Mouse (Mus musculus) ovary, adult 18-20 months (tissue): ENCODE results near the gene Dennd1b.

Source experiments
- DNase-seq: peaks from one replicate; pipeline ENCODE4 v3.0.0; 2022; ENCODE audit warnings: low spot score, mixed read lengths

Gene Dennd1b

GRCm38 (mm10) chr1:139015118-139015788 is 52.0 kb downstream of the Dennd1b start:
- DNase-seq, result no peak

DNA sequence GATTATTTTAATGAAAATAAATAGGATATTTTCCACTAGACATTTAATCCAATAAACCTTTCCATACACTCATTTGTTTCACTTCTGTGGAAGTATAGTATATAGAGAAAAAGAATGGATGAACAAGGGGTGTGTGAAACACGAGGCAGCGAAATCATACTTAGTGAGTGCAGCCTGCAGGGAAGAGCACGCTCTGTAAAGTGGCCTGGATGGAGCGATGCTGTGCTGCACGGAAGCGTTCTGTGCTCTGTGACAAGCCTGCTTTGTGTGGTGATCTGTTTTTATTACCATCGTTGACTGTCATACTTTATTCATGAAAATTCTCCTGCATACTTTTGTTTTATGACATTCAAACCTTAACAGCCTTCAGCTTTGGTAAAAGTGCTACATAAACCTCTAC is 58.1 kb downstream of the Dennd1b start:
- no peak for DNase-seq

GRCm38 (mm10) chr1:139025882-139026645 is 62.8 kb downstream of the Dennd1b start:
- no peak for DNase-seq

- DNase-seq, result peak; percentile 17
Observed at GRCm38 (mm10) chr1:139029521-139029920, 66.3 kb downstream of the Dennd1b start.

DNA sequence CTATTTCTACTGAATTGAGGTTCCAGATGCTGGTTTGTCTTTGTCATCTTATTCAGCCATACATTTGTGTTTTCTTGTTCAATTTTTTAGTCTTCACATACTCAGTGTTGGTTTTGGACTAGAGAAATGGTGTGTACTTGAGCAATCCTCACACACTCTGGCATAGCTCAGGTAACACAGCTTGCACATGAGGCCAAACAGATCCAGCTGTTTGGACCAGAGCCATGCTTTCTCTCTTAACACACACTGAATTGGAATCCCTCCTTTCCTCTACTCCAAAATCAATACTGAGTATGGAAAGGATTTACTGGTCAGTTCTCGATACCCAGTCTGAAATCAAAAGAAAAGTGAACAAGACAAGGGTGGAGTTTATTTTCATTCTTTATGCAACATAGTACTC is 69.2 kb downstream of the Dennd1b start:
- no peak for DNase-seq

DNA sequence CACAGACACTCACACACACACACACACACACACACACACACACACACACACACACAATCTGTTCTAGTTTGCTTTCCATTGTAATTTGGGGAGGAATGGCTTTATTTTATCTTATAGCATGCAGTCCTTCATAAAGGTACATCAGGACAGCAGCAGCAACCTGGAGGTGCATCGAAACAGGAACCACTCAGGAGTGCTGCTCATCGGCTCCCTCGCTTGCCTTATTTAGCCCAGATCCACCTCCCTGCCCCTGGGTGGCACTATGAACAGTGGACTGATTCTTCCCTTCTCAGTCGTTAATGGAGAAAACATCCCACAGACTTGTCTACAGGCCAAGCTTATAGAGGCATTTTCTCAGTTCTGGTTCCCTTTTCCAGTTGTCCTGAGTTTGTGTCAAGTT is 71.9 kb downstream of the Dennd1b start:
- no peak for DNase-seq

- DNase-seq, result no peak
Observed at GRCm38 (mm10) chr1:139036302-139036701, 73.1 kb downstream of the Dennd1b start.

GRCm38 (mm10) chr1:139036768-139037507 is 73.7 kb downstream of the Dennd1b start:
- DNase-seq, result no peak

DNA sequence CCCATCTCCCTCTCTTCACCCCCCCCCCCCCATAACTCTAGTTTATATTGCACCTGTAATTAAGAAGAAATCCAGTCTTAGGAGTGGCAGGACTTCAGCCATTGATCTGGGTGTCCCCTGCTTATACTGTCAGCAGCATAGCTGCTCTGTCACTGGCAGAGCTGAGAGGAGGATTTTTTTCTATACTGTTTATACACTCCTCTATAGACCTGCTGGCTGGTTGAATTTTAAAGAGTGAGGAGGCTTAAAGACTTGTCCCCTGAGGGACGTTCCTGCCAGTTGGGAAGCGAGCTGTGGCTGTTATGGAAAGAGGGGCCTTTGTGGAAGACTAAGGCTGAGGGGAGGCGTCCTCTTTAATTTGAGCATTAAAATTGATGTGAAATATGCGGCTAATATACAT is 74.8 kb downstream of the Dennd1b start:
- no peak for DNase-seq

GRCm38 (mm10) chr1:139038620-139039019 is 75.4 kb downstream of the Dennd1b start:
- DNase-seq, result no peak

- DNase-seq, result no peak
Observed at GRCm38 (mm10) chr1:139039529-139040230, 76.4 kb downstream of the Dennd1b start.

- no peak for DNase-seq
Observed at GRCm38 (mm10) chr1:139049075-139049474, 85.8 kb downstream of the Dennd1b start.

DNA sequence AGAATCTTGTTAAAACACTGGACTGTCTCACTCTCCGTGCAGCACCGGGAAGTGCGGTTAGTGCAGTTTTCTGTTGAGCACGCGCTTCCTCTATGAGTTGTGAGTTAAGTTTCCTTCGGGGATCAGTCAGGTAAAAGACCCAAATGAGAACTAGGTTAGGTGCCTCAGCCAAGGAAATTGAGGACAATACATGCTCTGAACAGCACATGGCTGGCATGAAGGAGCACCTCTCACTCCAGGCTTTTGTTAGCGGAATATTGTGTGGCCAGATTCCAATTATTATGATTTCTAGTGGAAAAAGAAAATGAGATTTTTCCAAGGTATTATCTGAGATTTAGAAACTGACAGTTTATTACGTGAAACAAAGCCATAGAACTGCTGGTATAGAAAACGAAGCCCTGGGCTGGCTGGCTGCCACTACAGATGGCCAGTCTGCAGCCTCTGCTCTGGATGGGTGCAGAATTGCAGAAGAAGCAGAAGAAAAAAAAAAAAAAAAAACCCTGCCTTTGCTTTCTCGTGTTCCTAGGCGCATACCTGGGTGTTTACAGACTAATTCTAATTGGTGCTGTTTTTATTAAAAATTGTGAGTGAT is 86.7 kb downstream of the Dennd1b start:
- no peak for DNase-seq

GRCm38 (mm10) chr1:139053003-139053402 is 89.8 kb downstream of the Dennd1b start:
- no peak for DNase-seq

GRCm38 (mm10) chr1:139060301-139060700 is 97.1 kb downstream of the Dennd1b start:
- DNase-seq, result no peak

- no peak for DNase-seq
Observed at GRCm38 (mm10) chr1:139064711-139065110, 101.5 kb downstream of the Dennd1b start.

DNA sequence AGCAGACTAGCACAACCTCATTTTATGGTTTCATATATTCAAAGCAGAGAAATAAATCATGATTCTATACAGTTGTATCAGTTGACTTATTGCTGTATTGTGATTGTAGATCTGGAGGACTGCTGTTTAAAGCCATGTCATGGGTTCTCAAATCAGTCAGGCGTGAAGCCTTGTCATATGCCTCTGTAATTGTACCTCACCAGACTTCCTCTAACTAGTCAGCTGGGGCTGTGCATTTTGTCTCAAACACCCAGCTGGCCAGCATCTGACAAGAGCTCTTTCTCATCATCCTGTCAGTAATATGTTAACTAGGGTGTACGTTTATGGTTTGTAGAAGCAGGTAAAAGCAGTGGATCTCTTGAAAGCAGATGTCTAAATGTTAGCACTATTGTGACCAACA is 104.0 kb downstream of the Dennd1b start:
- DNase-seq, result no peak

DNA sequence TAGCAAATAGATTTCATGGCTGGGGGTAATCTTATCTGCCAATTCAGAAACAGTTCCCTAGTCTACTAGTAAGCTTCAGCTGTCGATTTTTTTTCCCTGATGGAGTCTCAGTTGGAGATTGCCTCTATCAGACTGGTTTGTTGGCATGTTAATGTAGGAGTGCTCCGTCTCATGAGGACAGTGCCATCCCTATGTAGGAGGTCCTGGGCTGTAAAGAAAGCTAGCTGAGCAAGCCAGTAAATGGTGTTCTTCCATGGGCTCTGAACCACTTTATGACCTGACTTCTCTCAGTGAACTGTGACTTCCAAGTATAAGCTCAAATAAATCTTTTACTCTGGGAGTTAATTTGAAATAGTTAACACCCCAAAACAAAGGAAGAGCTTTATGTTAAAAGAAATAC is 107.8 kb downstream of the Dennd1b start:
- no peak for DNase-seq

DNA sequence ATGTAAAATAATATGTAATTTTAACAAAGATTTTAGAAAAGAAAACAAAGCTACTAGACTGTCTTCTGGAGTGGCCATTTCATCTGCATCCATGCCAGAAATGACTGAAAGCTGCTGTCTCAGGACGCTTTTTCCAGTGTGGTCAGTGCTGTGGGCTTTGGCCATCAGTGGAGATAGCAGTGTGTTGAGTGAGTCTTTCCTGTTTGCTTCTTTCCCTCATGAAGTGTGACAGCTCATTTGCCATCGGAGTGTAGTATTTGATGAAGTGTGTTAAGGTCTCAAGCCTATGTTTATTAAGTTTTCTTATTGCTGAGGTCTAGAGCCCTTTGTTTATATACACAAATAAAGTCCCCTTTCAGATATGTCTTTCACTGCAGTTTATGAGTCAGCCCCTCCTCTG is 112.4 kb downstream of the Dennd1b start:
- no peak for DNase-seq

GRCm38 (mm10) chr1:139077989-139078388 is 114.8 kb downstream of the Dennd1b start:
- DNase-seq, result no peak

DNA sequence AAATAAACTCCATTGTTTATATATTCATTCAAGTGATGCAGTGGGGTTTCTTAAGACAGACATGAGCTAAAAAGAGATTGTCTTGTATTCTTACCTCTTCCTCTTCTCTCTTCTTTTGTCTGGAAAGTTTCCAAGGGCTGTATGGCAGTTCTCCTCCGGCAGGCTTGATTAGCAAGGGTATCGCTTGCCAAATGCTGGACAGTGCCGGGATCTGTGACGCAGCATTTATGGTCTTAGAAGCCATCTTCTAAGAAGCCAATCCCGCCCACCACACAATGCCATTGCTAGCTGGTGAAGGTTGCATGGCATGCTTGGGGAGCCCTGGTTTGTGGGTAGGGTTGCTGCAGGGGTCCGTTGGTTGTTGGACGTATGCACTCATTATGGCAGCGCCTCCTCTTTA is 115.8 kb downstream of the Dennd1b start:
- no peak for DNase-seq

DNA sequence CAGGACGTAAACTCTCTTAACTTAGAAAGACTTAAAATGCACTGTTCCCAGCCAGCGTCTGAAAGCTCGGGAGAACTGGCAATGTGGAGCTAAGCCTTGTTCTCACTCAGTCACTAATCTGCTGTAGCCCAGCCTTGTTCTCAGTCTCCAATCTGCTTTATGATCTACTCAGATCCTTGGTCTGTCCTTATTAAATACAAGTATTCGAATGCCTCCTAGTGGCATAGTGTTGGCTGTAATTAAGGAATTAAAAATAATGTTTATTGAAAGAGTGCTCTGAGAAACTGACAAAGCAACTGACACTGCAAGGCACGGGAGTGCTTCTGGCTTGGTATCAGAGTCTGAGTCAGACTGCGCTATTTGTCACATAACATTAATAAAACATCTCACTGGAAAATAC is 116.3 kb downstream of the Dennd1b start:
- no peak for DNase-seq
